Mouse (Mus musculus): ENCODE results near the gene Plekhm3.

The Plekhm3 gene

DNA sequence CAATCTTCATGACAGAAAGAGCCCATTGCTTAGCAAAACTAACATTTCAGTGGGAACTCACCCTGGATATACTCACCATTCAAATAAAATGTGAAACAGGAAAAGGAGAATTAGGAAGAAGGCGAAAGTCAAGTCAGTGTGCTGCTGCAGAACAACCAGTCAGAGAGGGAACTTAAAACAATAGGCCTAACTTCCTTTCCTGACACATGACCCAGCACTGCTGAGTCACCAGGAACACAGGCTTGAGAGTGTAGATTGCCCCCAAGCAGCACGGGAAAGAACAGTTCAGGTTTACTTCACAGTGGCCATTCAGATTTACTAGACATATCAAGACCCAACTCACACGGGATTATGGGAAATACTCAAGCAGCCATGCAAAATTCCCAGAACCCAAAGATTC is 80.3 kb downstream of the Plekhm3 start:
- DNase-seq (ENCODE audit: low spot score) = no peak

DNA sequence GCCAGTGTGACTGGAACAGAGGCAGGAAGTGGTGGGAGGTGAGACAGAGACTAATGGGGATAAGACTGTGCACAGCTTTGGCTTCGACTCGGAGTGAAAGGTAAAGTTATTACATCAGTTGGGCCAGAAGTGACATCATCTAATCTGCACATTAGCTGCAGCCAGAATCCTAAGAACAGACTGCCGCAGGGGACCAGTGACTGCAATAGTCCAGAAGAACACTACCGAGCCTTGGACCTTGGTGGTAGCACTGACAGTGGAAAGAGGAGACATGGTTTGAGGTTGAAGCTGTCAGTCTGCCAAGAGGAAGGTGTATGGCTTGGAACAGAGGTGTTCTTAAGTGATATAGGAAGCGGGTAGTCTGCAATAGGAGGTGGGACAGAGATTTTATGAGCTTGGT is 80.9 kb downstream of the Plekhm3 start:
- no peak for DNase-seq (ENCODE audit: low spot score)

DNA sequence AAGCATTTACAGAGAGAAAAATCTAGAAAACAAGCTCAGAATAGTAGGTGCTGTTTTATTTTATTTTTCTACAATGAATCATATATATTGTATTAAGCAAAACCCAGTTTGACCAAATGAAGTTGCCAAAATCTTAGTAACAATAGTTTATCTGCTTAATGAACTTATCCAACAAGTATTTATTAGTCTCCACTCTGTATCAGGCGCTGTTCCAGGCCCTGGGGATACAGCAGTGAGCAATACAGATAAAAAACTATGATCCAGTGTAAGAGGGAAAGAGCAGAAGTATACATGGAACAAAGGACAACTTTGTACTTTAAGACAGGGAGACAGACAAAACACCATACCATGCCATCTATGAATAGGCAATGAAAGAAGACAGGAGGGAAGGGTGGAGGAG is 81.5 kb downstream of the Plekhm3 start:
- no peak for DNase-seq (ENCODE audit: low spot score)

DNA sequence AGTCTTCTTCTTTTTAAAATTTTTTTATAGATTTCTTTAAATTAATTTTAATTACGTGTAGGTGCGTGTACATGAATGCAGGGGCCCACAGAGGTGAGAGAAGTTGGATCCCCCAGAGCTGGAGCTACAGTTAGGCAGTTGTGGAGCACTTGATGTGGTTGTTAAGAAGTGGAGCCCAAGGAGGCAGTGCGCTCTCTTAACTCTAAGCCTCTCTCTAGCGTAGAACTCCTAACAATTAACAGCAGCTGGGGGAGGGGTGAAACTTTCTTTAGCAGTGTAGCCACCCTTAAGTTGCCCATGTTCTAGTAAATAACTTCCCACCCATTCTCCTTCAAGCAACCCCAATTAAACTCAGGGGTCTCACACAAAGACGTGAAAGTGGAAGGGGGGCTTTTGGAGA is 84.7 kb downstream of the Plekhm3 start:
- DNase-seq (ENCODE audit: low spot score) = no peak

DNA sequence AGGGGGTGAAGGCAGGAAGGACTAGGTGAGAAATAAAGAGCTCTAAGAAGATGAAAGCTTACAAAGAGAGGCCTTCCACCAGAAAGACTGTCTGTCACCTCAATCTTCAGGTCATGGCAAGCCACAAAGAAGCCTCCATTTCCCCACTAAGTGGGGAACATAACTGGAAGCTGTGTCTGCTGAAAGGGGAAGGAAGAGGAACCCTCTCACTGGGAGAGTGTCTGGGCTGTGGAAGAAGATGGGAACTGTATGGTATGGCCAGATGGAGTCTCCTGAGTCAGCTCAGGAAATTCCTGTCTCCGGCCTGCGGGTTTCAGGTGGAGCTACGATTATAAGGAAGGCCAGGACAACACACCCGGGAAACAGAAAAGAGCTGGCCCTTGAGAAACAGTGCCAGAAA is 88.9 kb downstream of the Plekhm3 start:
- DNase-seq (ENCODE audit: low spot score) = no peak

DNA sequence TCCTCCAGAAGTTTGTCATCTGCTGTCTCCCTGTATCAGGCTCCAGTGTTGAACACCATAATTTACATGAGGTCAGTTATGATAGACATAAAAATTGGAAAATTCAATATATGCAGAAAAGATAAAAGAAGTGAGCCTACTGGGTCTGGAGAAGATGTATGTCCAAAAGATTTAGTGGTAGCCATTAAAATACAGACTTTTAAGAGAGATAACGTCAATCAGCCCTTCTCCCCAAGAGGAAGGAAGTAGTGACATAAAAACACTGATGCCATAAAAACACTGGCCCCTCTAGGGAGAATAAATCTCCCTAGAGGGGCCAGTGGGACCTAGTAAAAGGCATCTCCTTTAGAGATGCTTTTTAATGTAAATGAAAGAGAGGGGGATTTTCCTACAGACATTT is 90.5 kb downstream of the Plekhm3 start:
- no peak for DNase-seq (ENCODE audit: low spot score)

DNA sequence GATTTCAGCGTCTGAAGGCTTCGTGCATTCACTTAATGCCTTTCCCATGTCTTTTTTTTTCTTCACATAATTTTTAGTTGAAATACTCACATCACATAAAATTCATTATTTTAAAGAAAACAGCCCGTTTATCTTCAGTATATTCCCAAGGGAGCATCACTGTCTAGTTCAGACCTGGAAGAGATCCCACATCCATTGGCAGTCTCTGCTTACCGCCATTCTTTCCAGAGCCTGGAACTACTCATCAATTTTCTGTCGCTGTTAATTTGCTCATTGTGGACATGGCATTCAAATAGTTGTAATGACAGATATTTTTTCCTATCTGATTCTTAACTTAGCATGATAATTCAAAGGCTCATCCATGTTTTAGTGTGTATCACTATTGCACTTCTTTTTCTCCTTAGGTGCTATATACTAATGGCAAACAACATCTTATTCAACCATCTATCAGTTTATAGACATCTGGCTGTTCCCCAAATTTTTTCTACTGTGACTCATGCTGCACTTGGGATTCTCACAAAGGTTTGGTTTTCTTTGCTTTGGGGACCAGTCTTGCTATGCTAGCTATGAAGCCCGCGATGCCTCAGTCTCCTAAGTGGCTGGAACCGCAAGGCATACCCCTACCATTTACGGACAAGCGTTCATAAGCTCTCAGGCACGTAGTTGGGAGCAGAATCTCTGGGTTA is 96.2 kb downstream of the Plekhm3 start:
- DNase-seq (ENCODE audit: low spot score) = no peak

DNA sequence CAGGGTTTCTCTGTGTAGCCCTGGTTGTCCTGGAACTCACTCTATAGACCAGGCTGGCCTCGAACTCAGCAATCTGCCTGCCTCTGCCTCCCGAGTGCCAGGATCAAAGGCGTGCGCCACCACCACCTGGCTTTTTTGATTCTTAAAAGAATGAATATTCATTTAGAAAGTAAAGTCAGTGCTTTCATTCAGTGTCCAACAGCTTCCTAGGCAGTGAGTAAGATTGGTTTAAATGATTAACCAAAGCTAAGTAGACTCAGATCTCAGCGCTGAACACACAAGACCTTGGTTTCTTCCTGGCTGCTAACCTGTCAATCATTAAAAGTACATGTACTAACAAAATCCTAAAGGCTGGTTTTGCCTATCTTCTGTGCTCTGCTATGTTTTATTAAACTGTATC is 96.8 kb downstream of the Plekhm3 start:
- no peak for DNase-seq (ENCODE audit: low spot score)

DNA sequence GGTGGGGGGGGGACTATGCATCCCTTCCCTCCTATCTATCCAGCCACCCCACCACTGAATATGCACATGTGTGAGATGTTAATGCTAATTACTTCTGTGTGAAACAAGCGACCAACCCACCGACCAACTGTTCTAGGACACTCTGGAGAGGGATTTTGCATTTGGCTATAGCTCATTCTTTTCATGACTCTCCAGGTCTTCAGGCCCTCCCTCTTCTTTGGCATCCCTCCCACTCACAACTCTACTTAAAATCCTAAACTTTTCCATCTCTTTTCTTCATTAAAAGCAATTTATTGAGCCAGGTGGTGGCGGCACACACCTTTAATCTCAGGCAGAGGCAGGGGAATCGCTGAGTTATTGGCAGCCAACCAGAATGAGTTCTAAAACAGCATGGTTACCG is 101.8 kb downstream of the Plekhm3 start:
- DNase-seq (ENCODE audit: low spot score) = no peak

DNA sequence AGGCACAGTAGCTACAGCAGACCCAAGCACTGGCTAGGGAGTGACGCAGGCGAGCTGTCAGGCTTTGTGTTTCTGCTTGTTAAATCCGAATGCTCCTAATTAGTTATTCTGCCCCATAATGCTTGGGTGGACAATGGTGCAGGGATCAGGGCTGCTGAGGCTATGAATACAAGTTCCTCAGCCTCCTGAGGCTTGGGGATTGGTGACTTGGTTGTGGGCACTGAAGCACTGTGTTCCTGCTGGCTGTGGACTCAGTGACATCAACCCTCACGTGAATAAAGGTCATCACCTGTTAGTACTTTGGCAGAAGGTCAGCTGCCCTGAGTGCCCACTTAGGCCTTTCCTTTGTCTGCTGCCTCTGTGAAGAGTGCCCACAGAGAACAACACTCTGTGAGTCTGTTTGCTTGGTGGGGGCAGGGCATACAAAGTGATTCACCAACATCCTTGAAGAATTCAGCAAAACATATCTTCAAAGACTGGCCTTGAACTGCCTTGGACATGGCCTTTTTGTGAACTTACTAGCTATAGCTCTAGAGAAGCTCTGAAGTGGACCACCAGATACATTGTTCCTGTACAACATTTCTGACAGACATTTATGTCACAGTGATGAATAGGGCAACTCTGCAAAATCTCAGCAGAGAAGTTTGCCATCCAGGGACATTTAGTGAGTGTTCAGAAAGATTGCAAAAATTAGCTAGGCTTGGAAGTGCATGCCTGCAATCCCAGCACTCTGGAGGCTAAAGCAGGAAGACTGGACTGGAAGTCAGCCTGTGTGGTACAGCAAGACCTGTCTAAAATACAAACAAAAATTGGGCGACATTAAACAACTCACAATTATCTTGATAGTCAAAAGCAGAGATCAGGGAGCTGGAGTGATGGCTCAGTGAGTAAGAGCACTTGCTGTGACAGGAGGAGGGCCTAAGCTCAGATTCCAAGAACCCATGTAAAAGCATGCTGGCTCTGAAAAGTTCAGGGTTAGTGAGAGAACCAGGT is 102.6 kb downstream of the Plekhm3 start:
- no peak for DNase-seq (ENCODE audit: low spot score)

DNA sequence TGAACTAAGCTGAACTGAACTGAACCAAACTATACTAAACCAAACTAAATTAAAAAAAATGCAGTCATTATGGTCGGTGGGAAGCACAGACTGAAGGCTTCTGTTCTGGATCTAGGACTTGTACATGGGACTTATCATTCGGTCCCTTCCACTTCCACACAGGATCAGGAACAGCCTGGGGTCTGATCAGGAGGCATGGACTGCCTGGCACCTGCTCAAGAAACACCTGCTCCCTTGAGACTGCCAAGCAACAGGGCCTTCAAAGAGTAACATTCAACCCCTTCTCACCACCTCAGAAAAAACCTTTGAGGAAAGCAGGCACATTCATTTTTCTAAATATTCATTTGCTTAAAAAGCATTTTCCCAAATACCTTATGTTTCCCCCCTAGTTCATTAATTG is 103.4 kb downstream of the Plekhm3 start:
- DNase-seq (ENCODE audit: low spot score) = no peak

DNA sequence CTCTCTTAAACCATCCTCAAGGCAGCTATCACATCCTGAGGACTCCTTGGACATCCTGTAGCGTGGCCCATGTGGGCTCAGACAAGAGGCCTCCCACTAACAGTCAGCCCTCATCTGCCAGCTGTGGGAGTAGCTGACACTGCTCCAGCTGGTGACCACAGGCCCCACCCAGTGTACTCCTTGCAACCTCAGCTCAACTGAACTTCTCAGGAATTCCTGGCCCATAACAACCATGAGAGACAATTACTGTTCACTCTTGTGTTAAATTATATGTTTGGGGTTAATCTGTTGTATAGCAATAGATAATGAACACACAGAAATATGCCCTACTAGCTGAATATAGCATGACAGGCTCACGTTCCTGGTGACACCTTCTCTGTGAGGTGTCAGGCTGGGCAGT is 104.4 kb downstream of the Plekhm3 start:
- no peak for DNase-seq (ENCODE audit: low spot score)

DNA sequence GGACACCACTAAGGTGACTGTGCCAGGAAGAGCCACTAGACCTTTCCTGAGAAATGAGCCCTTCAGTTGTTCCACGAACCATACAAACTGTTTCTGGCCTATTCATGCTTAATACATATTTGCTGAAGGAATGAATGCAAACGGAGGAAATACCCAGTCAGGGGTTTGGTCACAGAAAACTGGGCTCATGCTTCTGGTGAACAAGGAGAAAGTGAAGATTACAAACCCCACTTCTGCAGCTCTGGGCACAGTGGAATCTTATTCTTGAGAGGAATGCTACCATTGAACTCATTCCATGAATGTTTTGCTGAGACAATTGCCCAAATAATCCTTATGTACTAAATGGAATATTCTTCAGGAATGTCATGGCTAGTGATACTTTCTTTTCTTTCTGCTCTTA is 106.3 kb downstream of the Plekhm3 start:
- no peak for DNase-seq (ENCODE audit: low spot score)

DNA sequence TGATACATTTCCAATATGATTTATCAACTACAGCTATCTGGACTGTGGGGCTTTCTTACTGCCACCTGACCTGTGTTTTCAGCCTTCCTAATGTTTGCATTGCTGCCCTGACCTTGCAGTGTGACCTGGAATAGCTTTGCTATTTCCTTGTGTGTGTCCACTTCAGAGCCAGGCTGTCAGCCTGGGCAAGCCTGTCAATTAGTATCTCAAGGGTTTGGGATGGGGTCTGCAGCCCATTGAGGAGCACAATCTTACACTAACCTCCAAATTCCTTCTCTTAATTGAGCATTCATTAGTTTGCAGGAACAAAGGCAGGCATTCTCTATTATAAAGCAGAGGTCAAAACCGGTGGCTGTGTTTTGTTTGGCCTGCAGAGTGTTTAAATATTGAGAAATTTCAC is 107.6 kb downstream of the Plekhm3 start:
- DNase-seq (ENCODE audit: low spot score) = no peak

DNA sequence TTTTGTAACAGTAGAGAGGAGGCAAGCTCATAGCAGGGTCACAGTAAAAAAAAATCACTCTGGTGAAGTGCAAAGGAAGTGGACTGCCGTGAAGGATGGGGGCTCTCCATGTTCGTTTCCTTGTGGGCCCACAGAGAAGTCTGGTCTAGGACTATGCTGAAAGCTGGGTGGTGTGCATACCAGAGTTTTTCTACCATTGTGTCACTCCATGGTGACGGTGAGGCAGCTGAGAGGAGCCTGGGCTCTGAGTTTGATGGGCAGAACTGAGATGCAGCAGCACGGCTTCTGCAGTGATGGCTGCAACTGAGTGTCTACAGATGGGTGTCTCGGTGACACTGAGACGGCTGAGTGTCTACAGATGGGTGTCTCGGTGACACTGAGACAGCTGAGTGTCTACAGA is 108.5 kb downstream of the Plekhm3 start:
- DNase-seq (ENCODE audit: low spot score) = no peak

DNA sequence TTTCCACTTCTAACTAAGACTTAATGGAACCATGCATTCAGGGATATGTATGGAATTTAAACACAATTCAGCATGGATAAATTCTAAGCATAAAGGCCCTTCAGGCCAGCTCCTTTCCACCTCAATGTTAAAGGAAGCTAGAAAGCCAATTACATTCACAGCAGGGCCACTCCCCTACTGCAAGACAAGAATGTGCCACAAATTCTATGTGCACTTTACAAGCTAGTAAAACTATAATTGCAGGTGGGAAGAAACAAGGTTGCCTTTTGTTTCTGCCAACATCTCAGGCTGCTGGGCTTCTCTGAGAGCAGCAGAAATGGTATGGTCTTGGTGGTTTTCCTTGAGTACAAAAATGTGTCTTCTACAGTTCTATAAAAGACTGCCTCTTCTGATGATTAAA is 109.1 kb downstream of the Plekhm3 start:
- DNase-seq (ENCODE audit: low spot score) = no peak

DNA sequence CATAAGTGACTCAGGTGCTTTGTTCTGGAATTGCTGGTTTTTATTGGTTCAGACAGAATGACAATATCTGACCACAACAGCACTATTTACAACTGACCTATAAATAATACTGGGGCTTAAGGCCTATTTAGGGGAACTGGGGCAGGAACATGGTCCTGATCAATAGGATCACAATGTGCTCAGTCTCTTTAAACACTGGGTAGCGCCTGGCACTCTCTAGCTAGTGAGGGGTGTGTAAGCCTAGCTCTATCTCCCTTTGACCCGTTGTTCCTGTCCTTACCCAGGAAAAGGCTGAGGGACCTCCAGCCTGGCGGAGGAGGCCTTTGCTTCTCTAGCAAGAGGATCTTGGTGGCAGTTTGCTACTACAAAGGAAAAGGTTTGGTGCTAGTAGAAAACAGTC is 111.6 kb downstream of the Plekhm3 start:
- no peak for DNase-seq (ENCODE audit: low spot score)

DNA sequence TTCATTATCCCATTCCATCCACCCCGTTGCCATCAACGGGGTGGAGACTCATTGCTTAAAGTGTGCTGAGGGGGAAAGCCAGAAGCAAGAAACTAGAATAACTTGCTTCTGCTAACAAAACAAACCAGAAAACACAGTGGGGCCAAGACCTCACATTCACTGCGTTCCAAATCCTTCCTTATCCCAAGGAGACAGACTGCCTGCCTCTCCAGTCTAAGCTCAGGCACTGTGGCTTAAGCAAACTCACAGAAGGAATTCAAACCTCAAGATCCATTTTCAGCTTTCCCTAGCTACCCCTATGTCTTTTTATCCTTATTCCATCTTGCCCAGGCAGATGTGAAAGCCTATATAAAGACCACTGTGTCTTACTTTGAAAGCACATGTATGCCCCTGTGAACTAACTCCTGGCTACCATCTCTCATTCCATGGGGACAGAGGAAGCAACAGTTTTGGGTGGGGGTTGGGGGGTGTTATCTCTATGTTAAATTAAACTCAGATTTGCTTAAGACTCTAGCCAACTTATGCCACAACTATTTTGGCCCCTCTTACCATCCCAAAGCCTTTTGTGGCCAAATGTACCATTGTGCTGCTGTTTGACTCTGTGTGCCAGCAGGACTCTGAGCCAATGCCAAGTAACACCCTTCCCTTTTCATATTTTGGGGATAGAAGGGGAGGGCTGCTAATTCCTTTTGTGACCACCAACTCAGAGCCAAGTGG is 112.6 kb downstream of the Plekhm3 start:
- DNase-seq (ENCODE audit: low spot score) = no peak

DNA sequence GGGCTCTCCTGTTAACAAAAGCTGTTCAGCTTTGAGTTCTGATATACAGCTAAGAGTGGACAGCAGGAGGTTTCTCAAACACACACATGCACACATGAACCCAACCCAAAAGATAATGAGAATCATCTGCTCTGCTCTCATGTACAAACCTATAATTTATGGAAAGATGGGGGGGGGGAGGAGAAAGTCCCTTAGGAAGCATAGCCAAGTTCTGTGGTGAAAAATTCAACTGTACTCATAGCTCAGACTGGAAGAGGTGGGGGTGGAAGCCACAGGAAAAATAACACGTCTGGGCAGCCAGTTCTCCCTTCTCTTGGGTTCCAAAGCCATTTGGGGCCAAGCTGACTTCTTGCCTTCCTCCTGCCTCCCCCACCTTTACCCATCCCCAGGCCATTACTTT is 115.7 kb downstream of the Plekhm3 start:
- no peak for DNase-seq (ENCODE audit: low spot score)

DNA sequence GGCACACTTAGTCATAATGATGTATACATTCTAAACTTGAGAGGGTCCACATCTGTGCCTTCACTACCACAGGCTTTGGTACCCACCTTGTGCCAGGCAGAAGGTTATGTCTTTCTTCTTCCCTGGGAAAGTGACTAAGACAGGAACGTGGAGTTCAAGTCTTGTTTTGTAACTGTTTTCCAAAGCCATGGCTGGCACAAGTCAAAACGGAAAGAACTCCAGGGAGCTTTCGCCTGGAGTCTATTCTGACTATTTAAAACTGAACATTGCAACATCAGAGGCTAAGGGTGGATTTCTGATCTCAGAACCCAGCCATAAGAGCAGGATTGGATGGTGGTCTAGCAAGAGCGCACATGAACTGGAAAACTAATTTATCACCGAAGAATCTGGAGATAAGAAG is 120.0 kb downstream of the Plekhm3 start:
- DNase-seq (ENCODE audit: low spot score) = no peak

DNA sequence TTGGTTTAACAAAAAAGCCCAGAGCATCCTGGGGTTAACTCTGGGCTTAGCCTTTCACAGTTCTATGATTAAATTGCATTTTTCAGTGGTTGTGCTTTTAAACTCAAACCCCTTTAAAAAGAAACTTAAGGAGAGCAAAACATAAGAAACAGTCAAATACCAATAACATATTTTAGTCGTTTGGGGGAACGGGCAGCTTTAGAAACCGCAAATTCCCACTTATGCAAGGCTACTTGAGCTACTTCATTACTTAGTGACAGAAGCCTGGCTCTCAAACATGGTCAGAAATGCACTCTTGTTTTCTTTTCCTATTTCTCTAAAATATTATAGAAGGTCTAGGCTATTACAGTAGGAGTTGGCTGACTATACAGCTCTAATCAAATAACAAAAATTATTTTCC is 120.5 kb downstream of the Plekhm3 start:
- DNase-seq (ENCODE audit: low spot score) = no peak

DNA sequence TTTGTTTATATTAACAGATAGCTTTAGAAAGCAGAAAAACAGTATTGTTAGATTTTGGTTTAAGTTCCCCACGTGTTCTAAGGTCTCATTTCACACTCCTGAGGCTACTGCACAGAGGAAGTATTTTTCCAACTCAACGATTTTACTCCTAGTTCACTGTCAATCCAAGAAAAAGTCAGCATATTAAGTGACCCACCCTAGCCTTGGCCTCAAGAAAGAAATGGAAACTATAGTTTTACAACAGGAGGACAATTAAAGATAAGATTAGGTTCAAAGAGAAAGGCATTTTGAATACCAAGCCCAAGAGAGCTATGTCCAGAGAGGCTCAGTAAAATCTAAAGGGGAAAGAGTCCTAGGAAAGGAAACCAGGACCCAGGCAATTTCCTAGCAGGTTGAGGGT is 125.1 kb downstream of the Plekhm3 start:
- no peak for DNase-seq (ENCODE audit: low spot score)

DNA sequence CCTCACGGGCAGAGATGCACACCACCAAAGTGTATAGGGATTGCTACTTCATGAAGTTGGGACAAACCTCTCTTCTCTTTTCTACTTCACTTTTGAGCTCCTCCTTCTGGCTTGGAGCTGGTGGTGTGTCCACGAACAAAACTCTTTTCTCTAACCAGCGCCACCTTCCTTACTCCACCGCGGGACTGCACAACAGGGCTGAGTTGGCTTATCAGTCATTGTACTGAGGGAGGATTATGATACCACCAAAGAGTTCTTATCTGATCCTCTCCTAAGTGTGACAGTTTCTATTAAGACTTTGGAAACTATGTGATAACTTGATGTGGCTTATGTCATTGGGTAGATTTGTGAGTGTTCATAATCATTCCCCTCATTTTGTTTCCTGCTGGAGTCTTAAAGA is 129.2 kb downstream of the Plekhm3 start:
- DNase-seq (ENCODE audit: low spot score) = no peak
